Mouse (Mus musculus): ENCODE data around the gene Slc38a1.

DNA sequence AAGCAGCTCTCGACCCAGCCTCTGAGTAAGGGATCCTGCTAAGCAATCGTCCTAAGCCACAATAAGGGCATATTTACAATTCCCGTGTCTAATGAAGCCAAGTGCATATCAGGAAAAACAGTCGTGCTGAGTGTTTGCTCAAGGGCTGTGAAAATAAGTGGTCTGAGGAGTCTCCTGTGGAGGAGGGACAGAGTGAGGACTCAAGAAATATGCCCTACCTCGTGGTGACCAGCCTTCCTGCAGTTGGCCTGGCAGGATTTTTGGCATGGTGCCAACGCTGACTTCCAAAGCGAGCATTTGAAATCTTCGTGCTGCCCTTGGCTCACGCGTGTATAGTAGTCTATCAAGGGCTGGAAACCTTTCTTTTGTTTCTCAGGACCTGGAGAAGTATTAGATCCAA, 33.8 kb upstream of the Slc38a1 start:
- TF ChIP-seq POLR2AphosphoS2 (IDR thresholded peaks at IDR 0.05; ENCODE audit: low read length) = no peak
- no peak for TF ChIP-seq CTCF (IDR thresholded peaks at IDR 0.05 in 2 of 3, conservative IDR thresholded peaks at IDR 0.05 in 1 of 3; ENCODE audit: control insufficient read depth in 1 of 3, insufficient read depth in 1 of 3, low read depth in 2 of 3, low read length in 3 of 3, poor library complexity in 1 of 3, severe bottlenecking in 1 of 3)
- TF ChIP-seq MAX (IDR thresholded peaks at IDR 0.05; ENCODE audit: low read length) = no peak
- no peak for TF ChIP-seq GATA1 (IDR thresholded peaks at IDR 0.05; ENCODE audit: low read depth, low read length)
- TF ChIP-seq SMC3 (IDR thresholded peaks at IDR 0.05; ENCODE audit: low read depth, low read length) = no peak
- TF ChIP-seq ELF1 (IDR thresholded peaks at IDR 0.05; ENCODE audit: low read depth, low read length) = no peak
- TF ChIP-seq JUND (IDR thresholded peaks at IDR 0.05; ENCODE audit: low read depth, low read length) = no peak
- no peak for TF ChIP-seq USF2 (IDR thresholded peaks at IDR 0.05; ENCODE audit: borderline replicate concordance in 1 of 2, insufficient read depth in 1 of 2, low read depth in 1 of 2, low read length in 2 of 2)
- no peak for TF ChIP-seq POLR2A (IDR thresholded peaks at IDR 0.05; ENCODE audit: control insufficient read depth in 1 of 2, insufficient read depth in 1 of 2, low read depth in 1 of 2, low read length in 2 of 2, poor library complexity in 1 of 2)
- TF ChIP-seq POLR2AphosphoS5 (IDR thresholded peaks at IDR 0.05; ENCODE audit: borderline replicate concordance, low read depth, low read length) = no peak

Measured in MEL (cell line).